Mouse (Mus musculus) liver, embryonic 11.5 days (tissue): ENCODE measurements around the gene Thpo. TPM values are rescaled to one million over a fixed set of nuclear protein-coding genes. Genes with fewer than 3 reads are reported as not detected.

Experiments used
- ATAC-seq: fragments of 200-750 bp; cut with Nextera tagmentation; replicated peaks from 2 replicates; pipeline ENCODE4 v1.8.0; 2017; ENCODE audit warnings: moderate number of reproducible peaks, mild to moderate bottlenecking, moderate TSS enrichment, moderate library complexity; ENCODE audit not compliant: low FRiP score
- DNase-seq: peaks from one replicate; pipeline ENCODE4 v3.0.0-alpha.2; 2017; ENCODE audit warnings: low spot score
- H3K27ac ChIP-seq: fragments of 300-500 bp; sonication (generic); 2 replicates; pipeline ENCODE4 v1.5.1; 2014; ENCODE audit warnings: mild to moderate bottlenecking, low read depth, low read length, control low read depth
- H3K27me3 ChIP-seq: fragments of 300-500 bp; sonication (generic); replicated peaks from 2 replicates; pipeline ENCODE4 v1.6.1; 2014; ENCODE audit warnings: low read length, mixed read lengths; ENCODE audit not compliant: control insufficient read depth, insufficient read depth
- H3K36me3 ChIP-seq: fragments of 300-500 bp; sonication (generic); 2 replicates; pipeline ENCODE4 v1.6.1; 2014; ENCODE audit warnings: mild to moderate bottlenecking, low read length, moderate library complexity, mixed read lengths; ENCODE audit not compliant: control insufficient read depth, insufficient read depth
- H3K4me1 ChIP-seq: fragments of 300-500 bp; sonication (generic); replicated peaks from 2 replicates; pipeline ENCODE4 v1.6.1; 2014; ENCODE audit warnings: low read length, mixed read lengths; ENCODE audit not compliant: control insufficient read depth, insufficient read depth
- H3K4me2 ChIP-seq: fragments of 300-500 bp; sonication (generic); 2 replicates; pipeline ENCODE4 v1.6.1; 2014; ENCODE audit warnings: mild to moderate bottlenecking, control low read depth, moderate library complexity
- H3K4me3 ChIP-seq: fragments of 300-500 bp; sonication (generic); 2 replicates; pipeline ENCODE4 v1.5.1; 2014; ENCODE audit warnings: low read depth, low read length, control low read depth
- H3K9ac ChIP-seq: fragments of 300-500 bp; sonication (generic); 2 replicates; pipeline ENCODE4 v1.6.1; 2014; ENCODE audit warnings: low read depth, low read length, control low read depth
- H3K9me3 ChIP-seq: fragments of 300-500 bp; sonication (generic); 2 replicates; pipeline ENCODE4 v1.6.1; 2016; ENCODE audit warnings: low read length, inconsistent platforms, mixed read lengths; ENCODE audit not compliant: control insufficient read depth
- WGBS: fragments of 180-500 bp; shearing (Covaris S2); extraction: QIAGEN DNeasy Blood & Tissue Kit; methylation state at CpG from one replicate; pipeline ENCODE4 v1.1.7; 2014; 5-methylcytosine and 5-hydroxymethylcytosine counted together
- polyA plus RNA-seq: library from polyadenylated mRNA; unstranded; fragments of >200 nt; fragmentation: Nextera tagmentation; extraction: Ambion mirVana; gene quantifications from 2 replicates; pipeline ENCODE4 v1.2.1, GENCODE M21; 2014

Gene Thpo
- polyA plus RNA-seq, 1 experiment from 2014 or later = 4.1 TPM

- WGBS = 77% methylated on average over 10 of the region's 10 CpGs
- no peak overlapping the region for H3K9ac ChIP-seq
- H3K27me3 ChIP-seq = 0 out of 2 replicates have a peak, but pooled peaks cover under 1% of the 10 kb centered on the region
- H3K4me1 ChIP-seq = peaks cover 6% of the 10 kb centered on the region; the same call in 1 of the 2 replicates
- H3K27ac ChIP-seq = no peak overlapping the region
- H3K9me3 ChIP-seq = no peaks in the 10 kb centered on the region
- no peaks in the 10 kb centered on the region; the same call in 1 of the 2 replicates for H3K36me3 ChIP-seq
- DNase-seq = no peak
- ATAC-seq = no peak
- H3K4me3 ChIP-seq = no peak overlapping the region
- H3K4me2 ChIP-seq = no peak overlapping the region
Observed at GRCm38 (mm10) chr16:20721808-20722207, 12.5 kb downstream of the Thpo start.

DNA sequence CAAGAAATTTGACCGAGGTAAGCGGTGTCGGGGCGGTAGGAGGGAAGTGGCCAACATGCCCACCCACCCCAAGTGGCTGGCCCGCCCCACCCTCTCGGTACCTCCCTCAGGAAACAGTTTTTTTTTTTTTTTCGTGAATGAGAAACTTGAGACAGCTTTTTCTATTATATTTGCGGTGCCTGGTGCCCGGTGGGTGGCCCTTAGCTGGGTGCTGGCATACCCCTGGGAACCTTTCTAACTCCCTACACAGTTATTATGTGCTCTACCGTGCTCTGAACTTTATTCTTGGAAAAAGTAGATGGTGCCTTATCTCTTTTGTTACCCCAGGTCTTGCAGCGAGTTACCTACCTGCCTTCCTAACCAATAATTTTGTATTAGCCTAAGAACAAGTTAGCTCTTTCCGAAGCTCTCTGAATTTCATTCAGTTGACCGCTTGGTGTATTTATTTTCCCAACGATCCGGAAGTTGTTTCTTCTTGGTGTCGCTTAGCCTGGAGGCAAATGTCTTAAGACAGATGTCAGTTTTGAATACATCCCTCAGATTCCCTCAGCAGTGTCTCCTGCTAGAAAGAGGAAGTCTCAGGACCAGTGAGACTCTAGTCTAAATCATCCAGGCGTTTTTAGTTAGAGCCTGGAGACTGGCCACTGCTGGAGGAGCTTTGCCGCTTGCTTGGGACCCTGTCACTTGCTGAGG is 16.2 kb downstream of the Thpo start:
- no peaks in the 10 kb centered on the region for H3K9me3 ChIP-seq
- no peaks in the 10 kb centered on the region for H3K27me3 ChIP-seq
- H3K4me1 ChIP-seq = peaks cover 30% of the 10 kb centered on the region
- no peaks in the 10 kb centered on the region; the same call in 1 of the 2 replicates for H3K36me3 ChIP-seq
- 3% methylated on average over 18 of the region's 18 CpGs for WGBS
- DNase-seq = no peak
- H3K4me2 ChIP-seq = peak overlapping the region; percentile 94
- H3K4me3 ChIP-seq = peak overlapping the region; percentile 74
- H3K27ac ChIP-seq = peak overlapping the region; percentile 83
- ATAC-seq = peak; percentile 31
- peak overlapping the region; percentile 82 for H3K9ac ChIP-seq

DNA sequence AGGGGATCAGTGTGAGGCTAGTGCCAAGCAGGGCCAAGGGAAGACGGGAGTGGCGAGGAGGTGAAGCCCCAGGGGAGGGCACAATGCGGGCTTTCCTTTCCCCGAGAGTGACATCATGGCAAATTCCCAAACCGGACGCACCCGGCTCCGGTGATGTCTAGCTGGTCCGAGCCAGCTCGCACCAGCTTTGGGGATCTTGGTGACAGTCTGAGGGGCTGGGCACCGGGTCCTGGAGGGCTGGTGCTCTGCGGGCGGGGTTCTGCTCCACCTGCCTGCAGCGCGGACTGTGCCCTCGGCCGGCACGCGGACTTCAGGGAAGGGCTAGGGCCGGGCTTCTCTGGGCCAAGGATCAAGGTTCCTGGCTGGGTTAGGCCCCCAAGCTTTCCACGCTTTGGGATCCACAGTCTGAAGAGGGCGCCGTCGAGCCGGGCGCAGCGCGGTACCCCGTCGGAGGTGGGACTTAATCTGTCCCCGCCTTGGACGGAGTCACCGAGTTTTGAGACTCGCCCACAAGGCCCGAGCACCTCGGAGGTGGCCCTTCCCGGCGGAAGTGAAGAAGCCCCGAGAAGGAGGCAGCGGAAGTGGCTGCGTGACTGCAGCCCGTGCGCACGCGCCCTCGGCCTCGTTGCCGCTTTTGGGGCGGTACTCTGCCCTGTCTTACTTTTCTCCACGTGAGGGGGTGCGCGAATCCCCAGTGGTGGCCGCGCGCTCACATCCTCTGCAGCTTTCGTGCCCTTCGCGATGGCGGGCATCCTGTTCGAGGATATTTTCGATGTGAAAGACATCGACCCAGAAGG is 16.9 kb downstream of the Thpo start, which contains the start of the genes Polr2h and Clcn2:
Gene Polr2h, plus strand, starts transcription at position 485 of the 797 bp plus-strand sequence.
Gene Clcn2, minus strand, starts transcription at position 566 of the 797 bp plus-strand sequence.
- DNase-seq = peak; percentile 96
- H3K9ac ChIP-seq = peak within 1 kb of the TSS; percentile 82
- WGBS = under 1% methylated on average over 62 of the region's 62 CpGs
- peak within 1 kb of the TSS; percentile 74 for H3K4me3 ChIP-seq
- no peaks in the 10 kb centered on the region; the same call in 1 of the 2 replicates for H3K36me3 ChIP-seq
- H3K27me3 ChIP-seq = no peaks in the 10 kb centered on the region
- H3K27ac ChIP-seq = peak within 1 kb of the TSS; percentile 83
- H3K4me2 ChIP-seq = peak within 1 kb of the TSS; percentile 94
- H3K9me3 ChIP-seq = no peaks in the 10 kb centered on the region
- H3K4me1 ChIP-seq = peaks cover 35% of the 10 kb centered on the region
- peak; percentile 87 for ATAC-seq

- Histone ChIP-seq H3K4me1 (peaks cover 39% of the 10 kb centered on the region), H3K4me3 (peak overlapping the region; percentile 74), H3K27me3 (no peaks in the 10 kb centered on the region), H3K9ac (peak overlapping the region; percentile 82), H3K4me2 (peak overlapping the region; percentile 94), H3K9me3 (no peaks in the 10 kb centered on the region), H3K36me3 (peaks cover 3% of the 10 kb centered on the region; the same call in 1 of the 2 replicates), H3K27ac (peak overlapping the region; percentile 83)
- 0% methylated on average over 8 of the region's 8 CpGs for WGBS
- ATAC-seq (no peak; the same call in 1 of the 2 replicates), DNase-seq (no peak)
Observed at GRCm38 (mm10) chr16:20716841-20717180, 17.5 kb downstream of the Thpo start.

GRCm38 (mm10) chr16:20715976-20716840 is 18.1 kb downstream of the Thpo start:
- Histone ChIP-seq H3K4me1 (peaks cover 39% of the 10 kb centered on the region), H3K9ac (peak overlapping the region; percentile 82), H3K4me2 (peak overlapping the region; percentile 94), H3K36me3 (peaks cover 3% of the 10 kb centered on the region; the same call in 1 of the 2 replicates), H3K9me3 (no peaks in the 10 kb centered on the region), H3K27ac (peak overlapping the region; percentile 83), H3K4me3 (peak overlapping the region; percentile 74), H3K27me3 (no peaks in the 10 kb centered on the region)
- WGBS = under 1% methylated on average over 67 of the region's 68 CpGs
- ATAC-seq (peak; percentile 66), DNase-seq (peak; percentile 83)

DNA sequence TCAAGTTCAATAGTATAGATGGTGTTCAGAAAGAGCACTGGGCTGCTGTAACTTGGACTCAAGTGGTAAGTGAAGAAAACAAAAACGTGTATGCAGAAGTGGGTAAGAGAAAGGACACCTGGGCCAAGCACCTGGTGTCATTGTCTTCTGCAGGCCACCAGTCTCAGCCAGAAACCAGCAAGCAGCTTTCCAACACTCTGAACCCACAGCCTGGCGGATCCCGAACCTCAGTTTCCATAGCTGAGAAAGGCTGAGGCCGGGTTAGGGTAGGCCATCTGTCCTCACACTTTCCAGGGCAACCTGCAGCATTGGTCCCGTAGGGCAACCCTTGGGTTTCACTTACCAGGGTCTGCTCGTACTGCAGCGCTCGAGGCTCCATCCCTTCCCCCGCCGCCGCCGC is 18.7 kb downstream of the Thpo start:
- Histone ChIP-seq H3K27me3 (no peaks in the 10 kb centered on the region), H3K27ac (peak overlapping the region; percentile 83; the same call in 1 of the 2 replicates), H3K9ac (peak overlapping the region; percentile 82), H3K9me3 (no peaks in the 10 kb centered on the region), H3K4me2 (peak overlapping the region; percentile 94), H3K4me3 (peak overlapping the region; percentile 74), H3K4me1 (peaks cover 39% of the 10 kb centered on the region), H3K36me3 (peaks cover 3% of the 10 kb centered on the region; the same call in 1 of the 2 replicates)
- 4% methylated on average over 12 of the region's 12 CpGs for WGBS
- no peak for DNase-seq
- no peak for ATAC-seq

DNA sequence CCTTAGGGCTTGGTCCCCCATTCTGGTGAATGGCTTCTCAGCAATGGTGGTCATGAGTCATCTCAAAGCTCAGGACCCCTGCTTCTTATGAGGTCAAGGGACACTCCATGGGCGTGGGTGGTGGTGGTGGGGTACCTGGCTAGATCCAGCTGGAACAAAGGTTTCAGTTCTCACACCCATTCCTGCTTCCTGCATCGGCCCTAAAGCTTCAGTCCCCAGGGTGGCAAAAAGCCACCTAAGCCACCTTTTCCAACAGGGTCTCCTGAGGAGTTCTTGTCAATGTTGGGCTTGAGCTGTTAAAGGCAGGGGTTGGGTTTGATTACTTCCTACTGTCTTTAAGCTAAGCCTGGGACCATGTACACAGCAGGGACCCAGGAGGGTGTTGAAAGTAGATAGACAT is 19.1 kb downstream of the Thpo start:
- Histone ChIP-seq H3K9ac (peak overlapping the region; percentile 82), H3K9me3 (no peaks in the 10 kb centered on the region), H3K4me3 (peak overlapping the region; percentile 74), H3K36me3 (peaks cover 5% of the 10 kb centered on the region; the same call in 1 of the 2 replicates), H3K27ac (peak overlapping the region; percentile 83; the same call in 1 of the 2 replicates), H3K27me3 (no peaks in the 10 kb centered on the region), H3K4me1 (peaks cover 39% of the 10 kb centered on the region), H3K4me2 (peak overlapping the region; percentile 94)
- ATAC-seq (no peak), DNase-seq (no peak)
- 54% methylated on average over 2 of the region's 2 CpGs for whole genome bisulfite sequencing
